Mouse (Mus musculus) embryonic facial prominence, embryonic 14.5 days (tissue): ENCODE data around the gene Ppfibp1. TPM values are rescaled to one million over a fixed set of nuclear protein-coding genes. Genes with fewer than 3 reads are reported as not detected.

Experiments used
- ATAC-seq: fragments of 200-750 bp; cut with Nextera tagmentation; 2 replicates; pipeline ENCODE4 v1.8.0; 2017; ENCODE audit warnings: low read depth, moderate number of reproducible peaks, moderate TSS enrichment
- DNase-seq: peaks from one replicate; pipeline ENCODE4 v3.0.0-alpha.2; 2015; ENCODE audit warnings: low spot score
- H3K27ac ChIP-seq: fragments of 300-500 bp; sonication (generic); replicated peaks from 2 replicates; pipeline ENCODE4 v1.5.1; 2014; ENCODE audit warnings: low read depth, mild to moderate bottlenecking, low read length, moderate library complexity
- H3K27me3 ChIP-seq: fragments of 300-500 bp; sonication (generic); replicated peaks from 2 replicates; pipeline ENCODE4 v1.6.1; 2014; ENCODE audit warnings: low read length; ENCODE audit not compliant: control insufficient read depth, insufficient read depth
- H3K36me3 ChIP-seq: fragments of 300-500 bp; sonication (generic); 2 replicates; pipeline ENCODE4 v1.6.1; 2014; ENCODE audit warnings: low read length, mixed read lengths; ENCODE audit not compliant: control insufficient read depth, insufficient read depth
- H3K4me1 ChIP-seq: fragments of 300-500 bp; sonication (generic); 2 replicates; pipeline ENCODE4 v1.6.1; 2014; ENCODE audit warnings: antibody characterized with exemption, low read length; ENCODE audit not compliant: control insufficient read depth, insufficient read depth
- H3K4me2 ChIP-seq: fragments of 300-500 bp; sonication (generic); 2 replicates; pipeline ENCODE4 v1.6.1; 2014; ENCODE audit warnings: low read depth, mild to moderate bottlenecking, low read length, moderate library complexity, mixed read lengths
- H3K4me3 ChIP-seq: fragments of 300-500 bp; sonication (generic); 2 replicates; pipeline ENCODE4 v1.5.1; 2014; ENCODE audit warnings: low read depth, mild to moderate bottlenecking, low read length
- H3K9ac ChIP-seq: fragments of 300-500 bp; sonication (generic); 2 replicates; pipeline ENCODE4 v1.6.1; 2014; ENCODE audit warnings: low read depth, mild to moderate bottlenecking, low read length, moderate library complexity, mixed read lengths
- H3K9me3 ChIP-seq: fragments of 300-500 bp; sonication (generic); 2 replicates; pipeline ENCODE4 v1.6.1; 2016; ENCODE audit warnings: low read length; ENCODE audit not compliant: control insufficient read depth
- WGBS: fragments of 180-500 bp; shearing (Covaris S2); extraction: QIAGEN DNeasy Blood & Tissue Kit; methylation state at CpG from one replicate; pipeline ENCODE4 v1.1.7; 2014; 5-methylcytosine and 5-hydroxymethylcytosine counted together
- polyA plus RNA-seq: library from polyadenylated mRNA; unstranded; fragments of >200 nt; fragmentation: Nextera tagmentation; extraction: Ambion mirVana; gene quantifications from 2 replicates; pipeline ENCODE4 v1.2.1, GENCODE M21; 2014

The Ppfibp1 gene
- polyA plus RNA-seq, 1 experiment from 2014 or later: 55.5 TPM

DNA sequence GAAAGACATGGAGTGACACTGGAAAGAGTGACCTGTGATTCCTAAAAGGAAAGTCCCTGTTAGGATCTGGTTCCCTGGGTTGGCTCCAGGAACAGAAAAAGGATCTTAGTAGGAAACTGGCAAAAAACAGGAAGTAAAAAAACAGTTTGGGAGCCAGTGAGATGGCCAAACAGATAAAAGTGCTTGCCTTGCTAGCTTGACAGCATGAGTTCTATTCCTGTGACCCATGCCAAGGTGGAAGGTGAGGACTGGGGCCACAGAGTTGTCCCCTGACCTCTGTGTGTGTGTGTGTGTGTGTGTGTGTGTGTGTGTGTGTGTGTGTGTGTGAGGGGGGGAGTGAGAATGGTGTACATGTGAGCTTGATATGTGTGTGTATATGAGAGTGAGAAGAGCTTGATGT lies 135.3 kb downstream of the Ppfibp1 start:
- no peak for DNase-seq
- Histone ChIP-seq H3K27ac (no peak overlapping the region), H3K9me3 (no peaks in the 10 kb centered on the region)

DNA sequence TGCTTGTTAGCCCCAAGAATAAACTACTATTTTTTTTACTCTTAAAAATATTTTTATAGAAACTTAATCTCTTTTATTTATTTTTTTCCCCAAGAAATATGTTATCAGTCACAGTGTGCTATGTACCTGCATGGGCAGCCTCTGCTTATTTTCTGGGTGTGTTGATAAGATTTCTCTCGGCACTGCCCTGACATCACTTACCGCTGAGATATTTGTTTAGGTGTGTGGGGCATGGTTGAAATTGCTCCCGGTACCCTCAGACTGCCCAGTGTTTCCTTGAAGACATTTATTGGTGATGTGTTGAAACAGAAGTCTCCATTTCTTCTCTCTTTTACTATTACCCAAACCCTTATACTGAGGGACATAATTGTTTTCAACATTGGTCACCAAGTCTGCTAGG lies 136.5 kb downstream of the Ppfibp1 start:
- 88% methylated on average over 3 of the region's 3 CpGs for WGBS
- Histone ChIP-seq H3K4me3 (no peak overlapping the region), H3K27ac (no peak overlapping the region), H3K9me3 (no peaks in the 10 kb centered on the region), H3K9ac (no peak overlapping the region), H3K27me3 (no peaks in the 10 kb centered on the region), H3K4me1 (no peaks in the 10 kb centered on the region), H3K36me3 (peaks cover 68% of the 10 kb centered on the region), H3K4me2 (no peak overlapping the region)
- ATAC-seq: no peak
- no peak for DNase-seq

More for the DNA sequence above, 135.3 kb downstream of the Ppfibp1 start:
- Histone ChIP-seq H3K4me1 (no peaks in the 10 kb centered on the region), H3K9ac (no peak overlapping the region), H3K27me3 (no peaks in the 10 kb centered on the region), H3K4me2 (no peak overlapping the region), H3K36me3 (peaks cover 63% of the 10 kb centered on the region), H3K4me3 (no peak overlapping the region)
- ATAC-seq: no peak

DNA sequence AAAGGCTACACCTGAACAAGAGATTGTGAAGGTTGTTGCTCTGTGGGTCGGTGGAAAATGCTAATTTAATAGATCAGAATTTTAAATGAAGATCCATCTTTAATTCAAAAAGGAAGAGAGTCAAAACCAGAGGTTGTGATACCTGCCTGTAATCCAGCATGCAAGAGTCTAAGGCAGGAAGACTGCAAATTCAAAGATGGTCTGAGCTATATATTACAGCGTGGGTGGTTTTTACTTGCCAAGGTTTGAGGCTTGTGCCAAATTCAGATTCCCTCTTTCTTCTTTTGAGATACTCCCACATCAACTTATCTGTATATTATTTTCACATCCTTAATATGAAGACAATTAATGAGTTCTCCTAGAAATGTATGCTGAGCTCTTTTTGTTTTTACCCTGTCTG lies 140.1 kb downstream of the Ppfibp1 start:
- Histone ChIP-seq H3K27me3 (no peaks in the 10 kb centered on the region), H3K27ac (no peak overlapping the region), H3K4me2 (no peak overlapping the region), H3K36me3 (peaks cover 79% of the 10 kb centered on the region), H3K9me3 (no peaks in the 10 kb centered on the region), H3K4me3 (no peak overlapping the region), H3K9ac (no peak overlapping the region), H3K4me1 (no peaks in the 10 kb centered on the region)
- DNase-seq: no peak
- ATAC-seq: no peak
- 89% methylated on average over 2 of the region's 2 CpGs for WGBS

DNA sequence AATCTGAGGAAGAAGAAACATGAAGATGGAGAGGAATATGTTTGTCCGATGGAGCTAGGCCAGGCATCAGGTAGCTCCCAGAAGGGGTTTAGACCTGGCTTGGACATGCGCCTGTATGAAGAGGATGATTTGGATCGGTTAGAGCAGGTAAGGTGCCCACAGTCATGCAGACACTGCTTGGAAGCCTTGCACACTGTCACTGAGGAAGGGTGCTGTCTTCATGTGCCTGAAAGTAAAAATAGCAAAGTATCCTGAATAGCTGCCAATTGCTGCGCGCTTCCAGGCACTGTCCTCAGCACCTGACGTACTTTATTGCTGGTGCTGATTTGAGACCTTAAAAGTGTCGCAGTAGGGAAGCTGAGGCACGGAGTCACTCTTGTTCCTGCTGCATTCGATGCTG lies 141.3 kb downstream of the Ppfibp1 start:
- H3K27ac ChIP-seq: no peak overlapping the region
- H3K4me1 ChIP-seq: no peaks in the 10 kb centered on the region
- ATAC-seq (no peak), DNase-seq (no peak)
- H3K36me3 ChIP-seq: peaks cover 80% of the 10 kb centered on the region
- H3K4me3 ChIP-seq: no peak overlapping the region
- no peak overlapping the region for H3K4me2 ChIP-seq
- 91% methylated on average over 9 of the region's 9 CpGs for WGBS
- H3K9me3 ChIP-seq: no peaks in the 10 kb centered on the region
- no peaks in the 10 kb centered on the region for H3K27me3 ChIP-seq
- H3K9ac ChIP-seq: no peak overlapping the region

DNA sequence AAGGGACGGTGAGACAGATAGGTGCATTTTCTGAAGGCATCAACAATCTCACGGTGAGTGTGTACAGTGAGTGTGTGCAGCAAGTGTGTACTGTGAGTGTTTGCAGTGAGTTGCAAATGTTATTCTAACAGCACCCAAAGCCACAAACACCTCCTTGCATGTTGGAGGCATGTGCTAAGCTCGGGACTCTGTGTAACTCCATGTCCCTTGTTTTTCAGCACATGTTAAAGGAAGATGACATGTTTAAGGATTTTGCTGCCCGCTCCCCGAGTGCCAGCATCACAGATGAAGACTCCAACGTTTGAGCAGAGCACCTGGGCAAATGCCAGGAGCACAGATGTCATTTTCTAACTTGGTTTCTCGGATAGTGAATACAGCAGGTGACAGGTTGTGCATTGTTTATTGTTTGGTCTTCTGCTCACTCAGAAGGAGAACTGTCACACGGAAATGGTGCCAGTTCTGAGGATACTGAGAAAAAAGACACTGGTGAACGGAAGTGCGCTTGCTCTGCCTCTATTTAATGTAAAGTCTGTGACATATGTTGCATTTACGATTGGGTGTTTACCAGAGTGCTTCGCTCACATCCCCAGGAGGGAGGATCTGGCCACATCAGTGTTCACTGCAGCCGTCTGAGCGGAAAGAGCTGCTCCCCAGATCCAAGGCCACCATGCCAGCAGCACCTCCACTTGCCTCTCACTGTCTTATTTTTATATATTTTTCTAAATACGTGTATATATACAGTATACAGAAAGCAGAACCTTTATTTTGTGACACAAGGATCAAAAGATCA lies 142.0 kb downstream of the Ppfibp1 start:
- H3K9me3 ChIP-seq: no peaks in the 10 kb centered on the region
- no peaks in the 10 kb centered on the region for H3K27me3 ChIP-seq
- no peak overlapping the region for H3K9ac ChIP-seq
- H3K4me3 ChIP-seq: no peak overlapping the region
- peaks cover 73% of the 10 kb centered on the region for H3K36me3 ChIP-seq
- no peak for DNase-seq
- 89% methylated on average over 15 of the region's 15 CpGs for WGBS
- ATAC-seq: no peak
- no peak overlapping the region for H3K27ac ChIP-seq
- no peak overlapping the region for H3K4me2 ChIP-seq
- H3K4me1 ChIP-seq: no peaks in the 10 kb centered on the region

DNA sequence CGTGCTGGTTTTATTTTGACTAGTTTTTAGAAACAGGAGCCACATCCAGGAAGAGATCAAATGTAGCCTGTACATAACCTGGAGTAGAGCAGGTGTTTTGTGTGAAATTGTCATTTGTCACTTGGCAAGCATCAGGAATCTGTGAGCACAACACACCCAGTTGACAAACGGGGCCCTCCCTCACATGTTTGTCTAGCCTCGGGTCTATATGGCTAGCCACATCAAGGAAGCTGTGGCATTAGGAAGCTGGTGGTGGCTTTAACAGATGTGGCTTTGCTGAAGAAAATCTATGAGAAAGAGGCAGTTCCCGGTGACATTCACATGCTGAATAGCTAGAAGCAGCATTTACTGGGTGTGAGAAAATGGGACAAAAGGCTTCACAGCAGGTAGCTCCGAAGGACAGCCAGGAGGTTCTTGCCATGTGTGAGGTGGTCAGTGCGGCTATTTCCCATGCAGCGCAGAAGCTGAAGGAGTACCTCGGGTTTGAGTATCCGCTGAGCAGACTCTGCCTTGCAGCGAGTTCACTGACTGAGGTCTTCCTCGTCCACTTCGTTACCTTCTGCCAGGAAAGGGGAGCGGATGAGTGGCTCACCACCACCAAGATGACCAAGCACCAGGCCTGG lies 144.1 kb downstream of the Ppfibp1 start, which contains the start of gene Rep15:
Gene Rep15, plus strand, starts transcription at position 282 of the 623 bp plus-strand sequence.
- Histone ChIP-seq H3K9me3 (no peaks in the 10 kb centered on the region), H3K4me2 (no peak within 1 kb of the TSS), H3K27me3 (no peaks in the 10 kb centered on the region), H3K9ac (no peak within 1 kb of the TSS), H3K36me3 (peaks cover 52% of the 10 kb centered on the region), H3K27ac (no peak within 1 kb of the TSS), H3K4me1 (no peaks in the 10 kb centered on the region), H3K4me3 (no peak within 1 kb of the TSS)
- WGBS: 60% methylated on average over 13 of the region's 13 CpGs
- DNase-seq: no peak
- ATAC-seq: no peak

DNA sequence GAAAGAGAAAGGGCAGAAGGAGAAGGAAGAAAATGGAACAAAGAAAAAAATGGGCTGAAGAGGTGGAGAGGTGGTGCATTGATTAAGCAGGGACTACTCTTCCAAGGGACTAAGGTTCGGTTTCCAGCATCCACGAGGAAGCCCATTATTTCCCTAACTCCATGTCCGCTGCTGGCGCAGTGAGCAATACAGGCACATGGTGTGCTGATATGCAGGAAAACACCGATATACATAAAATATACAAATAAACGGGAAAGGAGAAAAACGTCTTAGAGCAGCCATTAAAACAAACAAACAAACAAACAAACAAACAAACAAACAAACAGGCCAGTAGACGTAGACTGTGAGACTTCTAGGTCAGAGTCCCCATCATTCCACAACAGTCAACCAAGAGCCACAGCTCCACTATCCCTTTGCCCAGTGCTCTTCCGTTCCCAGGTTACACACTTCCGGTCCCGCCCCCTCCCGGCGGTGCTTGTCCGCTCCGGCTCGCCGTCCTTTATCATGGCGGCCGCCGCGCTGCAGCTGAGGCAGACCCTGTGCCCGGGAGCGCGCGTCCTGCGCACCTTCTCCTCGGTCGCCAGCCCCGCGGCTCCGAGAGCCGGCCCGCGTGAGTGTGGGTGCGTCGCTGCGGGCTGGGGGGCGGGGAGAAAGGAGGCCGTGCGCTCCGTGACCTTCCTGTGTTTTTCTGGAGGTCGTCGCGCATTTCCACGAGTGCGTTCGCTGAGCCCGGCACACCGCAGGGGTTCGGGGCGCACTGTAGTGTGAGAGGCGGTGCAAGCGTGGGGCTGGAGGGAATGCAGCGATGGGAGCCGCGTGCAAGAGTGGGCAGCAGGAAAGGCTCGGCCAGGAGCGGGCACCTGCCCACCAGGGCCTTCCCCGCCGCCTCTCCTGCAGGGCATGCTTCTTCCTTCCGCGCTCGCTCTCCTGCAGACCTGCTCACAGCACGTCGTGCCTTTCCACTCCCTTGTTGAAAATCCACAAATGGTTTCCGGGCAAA lies 154.3 kb downstream of the Ppfibp1 start, which contains the start of gene Mrps35:
Gene Mrps35, plus strand, starts transcription at position 474 of the 1,000 bp plus-strand sequence.
- Histone ChIP-seq H3K27ac (peak within 1 kb of the TSS; percentile 84), H3K4me2 (peak within 1 kb of the TSS; percentile 64), H3K4me1 (peaks cover 13% of the 10 kb centered on the region; the same call in 1 of the 2 replicates), H3K36me3 (peaks cover 21% of the 10 kb centered on the region; the same call in 1 of the 2 replicates), H3K4me3 (peak within 1 kb of the TSS; percentile 95), H3K9ac (peak within 1 kb of the TSS; percentile 94), H3K27me3 (no peaks in the 10 kb centered on the region), H3K9me3 (no peaks in the 10 kb centered on the region)
- WGBS: 4% methylated on average over 58 of the region's 66 CpGs
- ATAC-seq (peak; percentile 99), DNase-seq (peak; percentile 95)

DNA sequence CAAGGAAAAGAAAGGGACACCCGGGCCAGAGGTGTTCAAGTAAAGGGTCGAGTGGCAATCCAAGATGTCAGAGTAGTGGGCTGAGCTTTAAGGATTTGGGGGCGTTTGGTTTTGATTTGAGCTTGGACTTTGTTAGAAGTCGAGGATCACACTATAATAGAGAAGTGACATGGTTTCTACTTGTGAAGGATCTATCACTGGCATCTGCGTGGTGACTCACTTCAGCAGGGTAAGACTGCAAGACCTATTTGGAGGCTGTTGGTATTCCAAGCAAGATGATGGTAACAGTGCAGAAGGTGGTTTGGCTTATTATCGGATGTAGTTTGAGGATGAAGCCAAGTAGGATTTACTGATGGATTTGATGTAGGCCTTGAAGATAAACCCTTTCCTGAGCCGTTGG lies 155.3 kb downstream of the Ppfibp1 start:
- 40% methylated on average over 7 of the region's 7 CpGs for WGBS

More for the DNA sequence above, 155.3 kb downstream of the Ppfibp1 start:
- no peak overlapping the region for H3K27ac ChIP-seq
- DNase-seq (no peak), ATAC-seq (no peak)
- peak overlapping the region; percentile 95 for H3K4me3 ChIP-seq
- peak overlapping the region; percentile 94 for H3K9ac ChIP-seq
- H3K9me3 ChIP-seq: no peaks in the 10 kb centered on the region
- peaks cover 13% of the 10 kb centered on the region; the same call in 1 of the 2 replicates for H3K4me1 ChIP-seq
- no peaks in the 10 kb centered on the region for H3K27me3 ChIP-seq
- peak overlapping the region; percentile 64 for H3K4me2 ChIP-seq
- H3K36me3 ChIP-seq: peaks cover 32% of the 10 kb centered on the region
